Mouse (Mus musculus) C2C12 (cell line): ENCODE data around the gene Rarb. TPM values are rescaled to one million over a fixed set of nuclear protein-coding genes. Genes with fewer than 3 reads are reported as not detected.

Experiments
- H3K27me3 ChIP-seq: one replicate; pipeline ENCODE4 v1.6.1; 2011; ENCODE audit not compliant: control insufficient read depth, insufficient read depth, insufficient read length
- H3K36me3 ChIP-seq: one replicate; pipeline ENCODE4 v1.6.1; 2011; ENCODE audit not compliant: control insufficient read depth, insufficient read depth
- H3K4me3 ChIP-seq: one replicate; pipeline ENCODE4 v1.5.1; 2011; ENCODE audit warnings: mild to moderate bottlenecking, control low read depth; ENCODE audit not compliant: poor library complexity, insufficient read depth, severe bottlenecking
- H3K79me2 ChIP-seq: one replicate; pipeline ENCODE4 v1.6.1; 2011; ENCODE audit not compliant: control insufficient read depth, insufficient read depth
- H3K79me3 ChIP-seq: one replicate; pipeline ENCODE4 v1.6.1; 2011; ENCODE audit warnings: low read depth, control low read depth
- H3ac ChIP-seq: one replicate; pipeline ENCODE3; 2011; ENCODE audit warnings: low read depth; ENCODE audit not compliant: control insufficient read depth, insufficient read length
- CEBPB ChIP-seq: IDR thresholded peaks from one replicate; pipeline ENCODE4 v1.6.1; 2011; ENCODE audit warnings: low read depth, mild to moderate bottlenecking, control low read depth, moderate library complexity
- CTCF ChIP-seq: IDR thresholded peaks from one replicate; pipeline ENCODE4 v1.5.1; 2011; ENCODE audit not compliant: control insufficient read depth, insufficient read depth, insufficient read length
- FOSL1 ChIP-seq: IDR thresholded peaks from one replicate; pipeline ENCODE4 v1.8.0; 2011; ENCODE audit warnings: mild to moderate bottlenecking, low read length; ENCODE audit not compliant: poor library complexity, insufficient read depth, severe bottlenecking
- MAX ChIP-seq: IDR thresholded peaks from one replicate; pipeline ENCODE4 v1.6.1; 2011; ENCODE audit warnings: mild to moderate bottlenecking, control low read depth
- MYOD1 ChIP-seq: IDR thresholded peaks from one replicate; pipeline ENCODE4 v1.6.1; 2011; ENCODE audit warnings: low read depth; ENCODE audit not compliant: control insufficient read depth, insufficient read length
- MYOG ChIP-seq: IDR thresholded peaks from one replicate; pipeline ENCODE4 v1.6.1; 2011; ENCODE audit not compliant: control insufficient read depth, insufficient read length; ENCODE audit errors: extremely low read depth
- USF1 ChIP-seq: IDR thresholded peaks from one replicate; pipeline ENCODE4 v1.6.1; 2011; ENCODE audit warnings: low read depth, mild to moderate bottlenecking, control low read depth, moderate library complexity
- polyA plus RNA-seq: library from polyadenylated mRNA; unstranded; fragments of >200 nt; fragmentation: generic; extraction: Trizol; gene quantifications from one replicate; pipeline ENCODE4 v1.2.1, GENCODE M21; 2012; ENCODE audit warnings: missing spikeins

Rarb gene
- polyA plus RNA-seq, 1 experiment = 0.06 TPM

DNA sequence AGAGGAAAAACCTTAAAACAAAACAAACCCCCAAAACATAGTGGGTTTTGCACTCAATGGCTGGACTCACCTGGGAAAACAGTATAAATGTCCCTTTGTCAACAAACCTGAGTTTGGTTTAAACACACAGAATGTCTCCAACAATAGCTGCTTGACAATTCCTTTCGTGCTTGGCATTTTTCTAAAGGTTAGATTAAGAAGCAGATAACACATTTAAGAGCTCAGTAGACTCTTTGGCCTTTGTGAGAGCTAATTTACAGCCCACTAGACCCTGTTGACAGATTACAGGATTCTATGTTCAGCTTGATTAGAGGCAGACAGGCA is 264.7 kb downstream of the Rarb start:
- Histone ChIP-seq H3K4me3 (no peak overlapping the region), H3ac (no peak overlapping the region), H3K79me2 (no peaks in the 10 kb centered on the region), H3K36me3 (no peaks in the 10 kb centered on the region), H3K79me3 (no peaks in the 10 kb centered on the region), H3K27me3 (no peaks in the 10 kb centered on the region)
- TF ChIP-seq CEBPB (no peak), CTCF (no peak)

DNA sequence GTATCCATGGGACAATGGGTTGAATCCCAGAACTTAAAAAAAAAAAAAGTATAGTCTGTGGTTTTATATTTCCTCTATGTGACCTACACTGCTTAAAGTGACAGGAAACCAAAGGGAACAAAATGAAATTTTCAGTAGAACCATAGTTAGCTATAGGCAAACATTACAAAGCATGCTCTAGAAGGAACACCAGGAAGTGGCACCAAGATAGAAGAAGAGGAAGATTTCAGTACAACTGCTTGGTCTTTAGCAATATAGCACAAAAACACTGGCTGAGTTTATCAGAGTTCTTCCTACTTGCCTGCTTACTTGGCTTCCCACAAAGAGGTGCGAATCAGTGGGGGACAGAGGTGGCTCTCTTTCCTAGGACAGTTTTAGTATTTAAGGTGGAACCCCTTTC is 266.7 kb downstream of the Rarb start:
- H3K79me3 ChIP-seq = no peaks in the 10 kb centered on the region
- H3K79me2 ChIP-seq = no peaks in the 10 kb centered on the region
- H3K27me3 ChIP-seq = no peaks in the 10 kb centered on the region
- no peak for TF ChIP-seq MAX
- H3K36me3 ChIP-seq = no peaks in the 10 kb centered on the region
- no peak overlapping the region for H3K4me3 ChIP-seq
- no peak overlapping the region for H3ac ChIP-seq

DNA sequence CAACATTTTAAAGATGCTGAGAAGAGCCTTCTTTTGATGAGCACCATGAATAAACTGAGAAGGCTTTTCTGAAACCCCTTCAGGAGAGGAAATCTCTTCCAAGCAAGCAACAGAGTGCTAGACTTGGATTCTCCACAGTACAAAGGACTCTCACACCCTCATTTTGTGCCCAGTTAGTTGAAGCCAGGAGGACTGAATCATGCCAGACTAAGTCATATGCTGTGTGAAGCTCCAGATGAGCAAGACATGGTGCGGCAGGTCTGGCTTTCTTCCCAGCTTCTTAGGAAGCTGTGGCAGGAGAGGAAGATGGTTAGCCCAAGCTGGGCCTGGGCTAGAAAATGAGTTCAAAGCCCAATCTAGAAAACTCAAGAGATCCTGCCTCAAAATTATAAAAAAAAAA is 267.1 kb downstream of the Rarb start:
- TF ChIP-seq USF1 (no peak), MYOD1 (no peak), CTCF (no peak), MYOG (no peak), MAX (no peak), FOSL1 (no peak), CEBPB (no peak)
- H3ac ChIP-seq = no peak overlapping the region

DNA sequence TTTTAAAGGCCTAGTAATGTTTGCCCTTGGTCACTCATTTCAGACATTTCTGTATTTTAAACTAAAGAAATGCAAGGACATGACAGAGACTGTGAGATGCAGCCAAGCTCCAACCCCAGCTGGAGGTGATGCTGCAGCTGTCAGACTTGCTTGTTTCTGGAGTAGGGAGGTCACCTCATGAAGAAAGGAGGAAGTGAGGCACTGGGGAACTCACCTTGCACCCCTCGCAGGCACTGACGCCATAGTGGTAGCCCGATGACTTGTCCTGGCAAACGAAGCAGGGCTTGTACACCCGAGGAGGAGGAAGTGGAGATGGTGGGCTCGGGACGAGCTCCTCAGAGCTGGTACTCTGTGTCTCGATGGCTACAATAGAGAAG is 270.8 kb downstream of the Rarb start:
- Histone ChIP-seq H3K79me2 (no peaks in the 10 kb centered on the region), H3K27me3 (no peaks in the 10 kb centered on the region), H3K36me3 (no peaks in the 10 kb centered on the region), H3K4me3 (no peak overlapping the region), H3K79me3 (no peaks in the 10 kb centered on the region), H3ac (no peak overlapping the region)
- TF ChIP-seq USF1 (no peak), MYOD1 (no peak), CEBPB (no peak), CTCF (no peak), FOSL1 (no peak), MAX (no peak), MYOG (no peak)

More for the DNA sequence above, 267.1 kb downstream of the Rarb start:
- no peaks in the 10 kb centered on the region for H3K79me3 ChIP-seq
- no peaks in the 10 kb centered on the region for H3K79me2 ChIP-seq
- H3K36me3 ChIP-seq = no peaks in the 10 kb centered on the region
- no peak overlapping the region for H3K4me3 ChIP-seq
- H3K27me3 ChIP-seq = no peaks in the 10 kb centered on the region

DNA sequence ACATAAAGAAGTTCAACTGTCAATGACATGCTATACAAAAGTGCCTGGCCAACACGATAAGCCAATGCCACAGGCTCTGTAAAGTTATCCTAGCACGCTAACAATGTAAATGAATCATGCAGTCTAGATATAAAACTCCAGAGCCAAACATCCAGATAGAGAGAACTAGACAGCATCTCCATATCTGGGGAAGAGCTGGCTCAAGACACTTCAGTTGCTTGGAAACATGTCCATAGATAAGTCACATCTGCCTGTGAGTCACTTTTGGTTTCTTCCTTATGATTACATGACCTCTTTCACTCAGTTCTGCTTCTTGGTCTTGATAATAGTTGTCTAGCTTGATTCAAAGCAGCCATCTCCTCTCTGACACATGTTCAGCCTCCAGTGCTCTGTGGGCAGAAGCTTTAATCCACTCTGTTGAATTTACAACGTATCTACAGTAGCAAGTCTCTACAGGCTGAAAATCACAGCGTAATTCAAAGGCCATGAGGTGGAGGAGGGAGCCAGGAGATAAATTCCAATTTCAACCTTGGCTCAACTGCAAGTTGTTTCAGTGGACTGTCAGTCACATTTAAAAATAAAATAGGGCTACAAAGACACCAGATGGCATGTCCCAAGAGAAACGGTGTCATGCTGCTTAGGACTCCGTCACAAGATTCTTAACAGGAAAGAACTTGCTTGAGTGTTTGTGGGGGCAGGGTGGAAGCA is 271.3 kb downstream of the Rarb start:
- Histone ChIP-seq H3K79me2 (no peaks in the 10 kb centered on the region), H3ac (no peak overlapping the region), H3K79me3 (no peaks in the 10 kb centered on the region), H3K27me3 (no peaks in the 10 kb centered on the region), H3K4me3 (no peak overlapping the region), H3K36me3 (no peaks in the 10 kb centered on the region)
- TF ChIP-seq CEBPB = no peak
- TF ChIP-seq MAX = no peak
- no peak for TF ChIP-seq FOSL1
- no peak for TF ChIP-seq MYOG
- TF ChIP-seq MYOD1 = no peak
- no peak for TF ChIP-seq CTCF

DNA sequence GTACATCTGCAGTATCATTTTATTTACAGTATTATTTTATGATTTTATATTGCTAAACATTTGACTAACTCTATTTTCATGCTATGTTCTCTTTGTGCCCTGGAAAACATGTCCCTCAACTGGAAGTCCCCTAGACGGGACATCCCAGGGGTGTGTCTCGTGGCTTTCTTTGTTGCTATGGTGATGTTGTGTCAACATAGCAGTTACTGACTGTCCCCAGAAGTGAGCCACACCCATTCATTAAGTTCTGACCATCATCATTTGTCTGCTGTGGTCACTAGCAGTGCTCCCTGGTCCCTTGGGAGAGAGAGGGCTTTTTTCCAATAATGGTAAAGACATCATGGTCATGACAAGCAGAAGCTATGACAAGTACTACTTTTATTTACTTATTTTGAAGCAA is 274.0 kb downstream of the Rarb start:
- no peak overlapping the region for H3K4me3 ChIP-seq
- H3K36me3 ChIP-seq = no peaks in the 10 kb centered on the region
- H3ac ChIP-seq = no peak overlapping the region
- no peaks in the 10 kb centered on the region for H3K27me3 ChIP-seq
- no peaks in the 10 kb centered on the region for H3K79me2 ChIP-seq
- H3K79me3 ChIP-seq = no peaks in the 10 kb centered on the region
- TF ChIP-seq FOSL1 = no peak
